Mouse (Mus musculus): Measurements from ENCODE around the gene Slfn5. TPM values are rescaled to one million over a fixed set of nuclear protein-coding genes. Genes with fewer than 3 reads are reported as not detected.
A peak's percentile ranks its signal among the peaks of the same experiment; 100 is the strongest.
"Not testable (repeated sequence)": the region's sequence is repeated elsewhere in the genome, so short reads cannot be mapped to it uniquely, and the experiment has no call there.

Slfn5 gene
- polyA plus RNA-seq, 1 experiment, result 4.3 TPM

DNA sequence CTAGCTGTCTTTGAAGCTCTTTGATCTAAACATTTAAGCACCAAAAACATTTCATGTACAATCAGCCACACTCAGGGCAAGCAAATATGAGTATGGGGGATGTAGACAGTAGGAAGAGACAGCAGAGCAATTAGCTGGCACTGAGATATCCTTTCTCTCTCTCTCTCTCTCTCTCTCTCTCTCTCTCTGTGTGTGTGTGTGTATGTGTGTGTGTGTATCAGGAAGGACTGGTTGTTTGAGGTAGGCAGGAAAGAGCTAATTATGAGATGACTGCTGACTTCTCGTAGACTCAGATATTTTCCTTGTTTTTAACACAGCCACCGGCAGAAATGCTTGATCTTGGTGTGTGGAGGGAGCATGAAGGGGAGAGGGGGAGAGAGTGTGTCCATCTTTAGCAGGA, 10.6 kb downstream of the Slfn5 start:
- Histone ChIP-seq H3K4me1 (ENCODE audit: control insufficient read depth, insufficient read depth, low read length) (no peaks in the 10 kb centered on the region), H3K27ac (ENCODE audit: insufficient read depth, low read length) (no peak overlapping the region), H3K4me3 (ENCODE audit: insufficient read depth, low read length) (no peak overlapping the region)
- no peak for TF ChIP-seq POLR2A (IDR thresholded peaks at IDR 0.05; ENCODE audit: extremely low read depth, insufficient read depth, low read length)
- no peak for TF ChIP-seq CTCF (IDR thresholded peaks at IDR 0.05; ENCODE audit: extremely low read depth, insufficient read depth, low read length)

DNA sequence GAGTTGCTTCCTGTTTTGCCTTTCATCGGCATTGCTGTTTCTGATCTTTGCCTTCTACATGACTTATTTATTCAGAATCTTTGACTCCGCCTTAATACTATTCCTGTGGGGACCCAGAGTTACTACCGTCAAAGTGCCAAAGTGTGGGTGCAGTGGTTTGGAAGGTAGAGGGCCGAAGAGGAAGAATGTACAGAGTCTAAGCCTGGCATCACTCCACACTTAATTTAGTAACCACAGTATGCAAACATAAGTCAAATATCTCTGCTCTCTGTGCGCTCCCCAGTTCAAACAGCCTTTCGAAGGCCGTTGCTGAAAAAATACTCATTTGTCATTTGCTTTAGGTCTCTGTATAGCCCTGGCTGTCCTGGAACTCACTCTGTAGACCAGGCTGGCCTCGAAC, 11.1 kb downstream of the Slfn5 start:
- Histone ChIP-seq H3K4me3 (ENCODE audit: insufficient read depth, low read length) (no peak overlapping the region), H3K27ac (ENCODE audit: insufficient read depth, low read length) (no peak overlapping the region), H3K4me1 (ENCODE audit: control insufficient read depth, insufficient read depth, low read length) (no peaks in the 10 kb centered on the region)
- TF ChIP-seq CTCF (IDR thresholded peaks at IDR 0.05; ENCODE audit: extremely low read depth, insufficient read depth, low read length) (no peak), POLR2A (IDR thresholded peaks at IDR 0.05; ENCODE audit: extremely low read depth, insufficient read depth, low read length) (no peak)

DNA sequence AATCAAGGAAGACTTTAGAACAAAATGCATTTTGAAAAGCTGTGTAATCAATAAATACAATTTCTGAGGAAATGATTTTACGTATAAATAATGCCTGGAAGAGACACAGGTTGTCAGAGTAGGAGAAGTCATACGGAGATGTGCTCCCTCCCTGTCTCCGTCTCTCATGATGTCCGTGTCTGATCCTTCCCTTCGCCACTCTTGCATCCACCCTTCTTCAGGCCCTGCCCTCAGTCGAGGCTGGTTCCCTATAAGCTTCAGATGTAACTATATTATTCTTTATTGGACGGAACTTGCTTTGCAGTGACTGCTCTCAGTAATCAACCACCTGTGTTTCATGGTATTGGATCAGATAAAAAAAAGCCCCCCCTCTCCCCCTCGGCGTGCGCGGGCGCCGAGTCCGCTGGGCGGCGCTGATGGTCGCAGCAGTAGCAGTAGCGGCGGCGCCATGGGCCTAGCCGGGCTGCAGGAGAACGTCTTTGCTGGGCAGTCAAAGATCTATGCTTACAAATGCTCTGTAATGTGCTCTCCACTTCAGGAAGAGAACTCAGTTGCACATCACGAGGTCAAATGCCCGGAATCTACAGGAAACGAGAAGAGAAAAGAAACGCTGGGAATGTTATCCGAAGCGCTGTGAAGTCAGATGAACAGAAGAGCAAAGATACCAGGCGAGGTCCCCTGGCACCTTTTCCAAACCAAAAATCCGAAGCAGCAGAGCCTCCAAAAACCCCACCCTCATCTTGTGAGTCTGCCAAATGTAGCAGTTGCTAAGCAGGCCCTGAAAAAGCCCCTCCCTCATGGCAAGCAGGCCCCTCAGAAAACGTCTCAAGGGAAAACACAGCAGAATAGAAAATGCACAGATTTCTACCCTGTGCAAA, 19.8 kb downstream of the Slfn5 start:
- no peak overlapping the region for H3K27ac ChIP-seq (ENCODE audit: insufficient read depth, low read length)
- no peaks in the 10 kb centered on the region for H3K4me1 ChIP-seq (ENCODE audit: control insufficient read depth, insufficient read depth, low read length)
- TF ChIP-seq CTCF (IDR thresholded peaks at IDR 0.05; ENCODE audit: extremely low read depth, insufficient read depth, low read length) (0 out of 2 replicates have a peak, but pooled peaks have one; percentile 10), POLR2A (IDR thresholded peaks at IDR 0.05; ENCODE audit: extremely low read depth, insufficient read depth, low read length) (no peak)
- no peak overlapping the region for H3K4me3 ChIP-seq (ENCODE audit: insufficient read depth, low read length)

DNA sequence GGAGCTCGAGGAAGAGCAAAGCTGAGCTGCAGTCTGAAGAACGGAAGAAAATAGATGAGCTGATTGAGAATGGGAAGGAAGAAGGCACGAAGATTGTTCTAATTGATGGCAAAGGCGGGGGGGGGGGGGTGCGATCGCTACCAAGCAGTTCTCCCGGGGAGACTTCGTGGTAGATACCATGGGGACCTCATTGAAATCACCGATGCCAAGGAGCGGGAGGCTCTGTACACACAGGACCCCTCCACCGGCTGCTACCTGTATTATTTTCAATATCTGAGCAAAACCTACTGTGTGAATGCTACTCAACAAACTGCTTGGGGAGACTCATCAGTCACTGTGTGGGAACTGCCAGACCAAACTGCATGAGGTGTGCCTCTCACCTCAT, 20.4 kb downstream of the Slfn5 start:
- H3K4me3 ChIP-seq (ENCODE audit: insufficient read depth, low read length), result no peak overlapping the region

DNA sequence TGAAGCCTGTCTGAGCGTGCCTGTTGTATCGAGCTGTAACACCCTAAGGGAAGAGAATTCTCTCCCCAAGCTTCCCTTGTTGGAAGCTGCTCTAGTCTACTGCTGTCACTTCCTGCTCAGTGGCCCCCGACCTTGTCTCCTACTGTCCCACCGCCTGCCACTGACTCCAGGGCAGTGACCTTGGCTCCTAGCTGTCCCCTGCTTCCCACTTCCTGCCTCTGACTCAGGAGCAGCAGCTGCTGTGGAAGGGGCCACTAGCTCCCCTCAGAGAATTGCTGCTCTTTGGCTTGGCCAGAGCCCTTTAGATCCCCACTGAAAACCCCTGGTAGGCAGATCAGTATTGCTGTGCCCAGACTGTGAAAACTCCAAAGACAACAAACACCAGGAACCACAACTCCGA, 22.8 kb downstream of the Slfn5 start:
- H3K27ac ChIP-seq (ENCODE audit: insufficient read depth, low read length), result no peak overlapping the region
- H3K4me3 ChIP-seq (ENCODE audit: insufficient read depth, low read length), result no peak overlapping the region
- TF ChIP-seq POLR2A (IDR thresholded peaks at IDR 0.05; ENCODE audit: extremely low read depth, insufficient read depth, low read length) (no peak), CTCF (IDR thresholded peaks at IDR 0.05; ENCODE audit: extremely low read depth, insufficient read depth, low read length) (no peak)
- H3K4me1 ChIP-seq (ENCODE audit: control insufficient read depth, insufficient read depth, low read length), result no peaks in the 10 kb centered on the region

More for the DNA sequence above, 20.4 kb downstream of the Slfn5 start:
- TF ChIP-seq CTCF (IDR thresholded peaks at IDR 0.05; ENCODE audit: extremely low read depth, insufficient read depth, low read length) (no peak), POLR2A (IDR thresholded peaks at IDR 0.05; ENCODE audit: extremely low read depth, insufficient read depth, low read length) (no peak)
- no peak overlapping the region for H3K27ac ChIP-seq (ENCODE audit: insufficient read depth, low read length)
- no peaks in the 10 kb centered on the region for H3K4me1 ChIP-seq (ENCODE audit: control insufficient read depth, insufficient read depth, low read length)

DNA sequence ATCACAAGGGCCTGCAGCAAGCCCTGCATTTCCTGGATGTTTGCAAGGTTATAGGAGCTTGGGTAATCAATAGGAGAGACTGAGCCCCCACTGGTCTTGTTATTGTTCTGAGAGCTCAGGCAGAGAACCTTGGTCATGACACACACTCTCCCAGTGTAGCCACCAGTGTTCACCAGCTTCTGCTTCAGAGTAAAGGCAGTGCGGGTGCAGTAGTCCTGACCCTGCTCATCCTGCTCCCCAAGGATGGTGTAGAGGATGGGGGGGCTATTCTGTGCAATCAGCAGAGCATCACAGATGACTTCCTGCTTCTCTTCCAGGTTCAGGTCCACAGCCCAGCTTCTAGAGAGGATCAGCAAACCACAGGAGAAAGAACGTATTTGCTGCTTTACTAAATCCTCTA, 31.3 kb downstream of the Slfn5 start:
- not testable (repeated sequence) for H3K27ac ChIP-seq (ENCODE audit: insufficient read depth, low read length); H3K4me1 ChIP-seq (ENCODE audit: control insufficient read depth, insufficient read depth, low read length); H3K4me3 ChIP-seq (ENCODE audit: insufficient read depth, low read length)

DNA sequence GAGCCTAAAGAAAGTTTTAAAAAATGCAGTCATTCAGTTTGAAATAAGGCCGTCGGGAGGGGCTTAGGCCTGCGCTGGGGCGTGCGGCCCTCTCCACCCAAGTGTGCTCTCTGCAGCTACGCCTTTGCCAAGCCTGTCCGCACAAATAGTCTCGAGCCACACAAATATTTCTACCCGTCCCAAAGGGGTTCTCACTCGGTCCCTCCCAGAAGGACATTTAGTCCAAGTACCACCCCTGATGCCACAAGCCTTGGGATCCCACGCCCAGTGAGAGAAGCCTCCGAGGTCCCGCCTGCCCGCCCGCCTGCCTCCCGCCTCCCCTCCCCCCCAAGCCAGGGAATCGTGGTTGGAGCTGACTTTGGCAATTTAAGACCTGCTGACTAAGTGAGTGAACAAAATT, 32.0 kb downstream of the Slfn5 start:
- no peak overlapping the region for H3K4me3 ChIP-seq (ENCODE audit: insufficient read depth, low read length)
- H3K27ac ChIP-seq (ENCODE audit: insufficient read depth, low read length), result no peak overlapping the region
- no peaks in the 10 kb centered on the region for H3K4me1 ChIP-seq (ENCODE audit: control insufficient read depth, insufficient read depth, low read length)
- no peak for TF ChIP-seq POLR2A (IDR thresholded peaks at IDR 0.05; ENCODE audit: extremely low read depth, insufficient read depth, low read length)
- no peak for TF ChIP-seq CTCF (IDR thresholded peaks at IDR 0.05; ENCODE audit: extremely low read depth, insufficient read depth, low read length)

DNA sequence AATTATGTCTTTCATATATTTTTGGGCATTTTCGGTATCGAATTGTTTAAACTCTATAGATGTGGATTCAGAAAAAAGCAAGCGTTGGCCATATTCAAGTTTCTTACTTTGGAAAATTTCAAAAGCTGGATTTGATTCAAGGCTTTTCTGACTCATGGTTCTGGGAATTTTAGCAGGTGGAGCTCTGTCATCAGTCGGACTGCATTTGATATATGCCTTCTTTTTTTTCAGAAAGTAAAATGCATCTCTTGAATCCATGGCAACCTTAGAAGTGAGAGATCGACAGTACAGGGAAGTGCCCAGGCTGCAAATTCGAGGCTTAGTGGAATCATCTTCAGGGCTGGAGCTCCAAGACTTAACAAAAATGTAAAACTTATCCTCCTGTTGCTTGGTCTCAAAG, 36.5 kb downstream of the Slfn5 start:
- no peaks in the 10 kb centered on the region for H3K4me1 ChIP-seq (ENCODE audit: control insufficient read depth, insufficient read depth, low read length)
- no peak for TF ChIP-seq CTCF (IDR thresholded peaks at IDR 0.05; ENCODE audit: extremely low read depth, insufficient read depth, low read length)
- no peak for TF ChIP-seq POLR2A (IDR thresholded peaks at IDR 0.05; ENCODE audit: extremely low read depth, insufficient read depth, low read length)
- no peak overlapping the region for H3K4me3 ChIP-seq (ENCODE audit: insufficient read depth, low read length)
- H3K27ac ChIP-seq (ENCODE audit: insufficient read depth, low read length), result no peak overlapping the region

DNA sequence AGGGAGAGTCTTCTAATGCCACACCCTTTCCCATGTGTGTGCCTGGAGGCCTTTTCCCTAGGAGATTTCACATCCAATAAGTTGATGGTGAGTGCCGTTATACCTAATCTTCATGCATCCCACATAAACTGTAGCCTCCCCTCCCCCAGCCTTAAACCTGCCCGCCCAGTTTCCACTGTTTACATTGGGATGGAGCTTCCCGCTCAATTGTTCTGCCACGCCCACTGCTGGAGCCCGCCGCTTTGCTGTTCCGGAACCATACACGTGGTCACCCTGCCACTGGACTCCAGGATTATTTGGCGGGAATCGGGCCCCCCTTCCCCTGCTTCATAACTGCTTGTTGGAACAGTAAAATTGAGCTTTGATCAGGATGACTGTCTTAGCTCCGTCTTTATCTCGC, 38.2 kb downstream of the Slfn5 start:
- Histone ChIP-seq H3K27ac (ENCODE audit: insufficient read depth, low read length) (no peak overlapping the region), H3K4me3 (ENCODE audit: insufficient read depth, low read length) (no peak overlapping the region), H3K4me1 (ENCODE audit: control insufficient read depth, insufficient read depth, low read length) (no peaks in the 10 kb centered on the region)
- no peak for TF ChIP-seq POLR2A (IDR thresholded peaks at IDR 0.05; ENCODE audit: extremely low read depth, insufficient read depth, low read length)
- TF ChIP-seq CTCF (IDR thresholded peaks at IDR 0.05; ENCODE audit: extremely low read depth, insufficient read depth, low read length), result no peak

DNA sequence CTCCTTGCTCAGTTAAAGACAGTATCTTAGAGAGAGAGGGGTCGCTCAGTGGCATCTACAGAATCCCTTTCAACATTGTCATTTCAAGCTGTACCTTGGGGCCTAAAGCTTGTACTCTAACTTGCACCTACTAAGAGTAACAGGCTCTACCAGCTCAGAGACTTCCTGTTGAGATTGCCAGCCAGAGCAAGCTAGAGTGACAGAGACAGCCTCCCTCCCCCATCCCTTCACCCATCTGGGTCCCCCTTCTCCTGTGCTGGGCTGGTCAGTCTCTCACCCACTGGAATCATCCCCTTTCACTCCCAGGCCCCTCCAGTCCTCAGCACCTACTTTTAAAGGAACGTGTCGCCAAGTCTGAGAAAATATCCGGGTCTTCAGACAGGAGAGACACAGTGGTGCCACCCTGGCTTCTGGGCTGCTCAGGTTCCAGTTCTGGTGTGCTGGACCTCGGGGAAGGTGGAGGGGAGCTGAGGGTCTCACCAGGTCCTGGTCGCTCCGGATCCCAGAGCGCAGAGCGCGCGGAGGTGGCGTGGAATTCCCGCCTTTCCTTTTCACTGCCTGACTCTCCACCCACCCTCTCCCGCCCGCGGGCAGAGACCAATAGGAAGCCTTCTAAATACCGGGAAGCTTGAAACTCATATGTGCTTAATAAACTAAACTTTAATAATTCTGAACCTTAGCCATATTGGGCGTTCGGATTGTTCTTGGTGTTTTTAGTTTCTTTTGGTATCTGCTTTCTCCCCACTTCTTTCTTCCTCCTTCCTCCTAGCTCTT, 39.6 kb downstream of the Slfn5 start:
- not testable (repeated sequence) for H3K4me1 ChIP-seq (ENCODE audit: control insufficient read depth, insufficient read depth, low read length); H3K27ac ChIP-seq (ENCODE audit: insufficient read depth, low read length)
- peak overlapping the region; percentile 51 for H3K4me3 ChIP-seq (ENCODE audit: insufficient read depth, low read length)

Measured in cortical plate, adult 2 months (tissue).